Mouse (Mus musculus) activated CD4-positive, CD25-positive, alpha-beta regulatory T cell, adult 4 months (primary cell): Measurements from ENCODE around the gene Retn. TPM values are rescaled to one million over a fixed set of nuclear protein-coding genes. Genes with fewer than 3 reads are reported as not detected.
A peak's percentile ranks its signal among the peaks of the same experiment; 100 is the strongest.

Experiments
- ATAC-seq: one replicate; pipeline ENCODE4 v1.8.0; 2017
- polyA plus RNA-seq, 2 experiments: library from polyadenylated mRNA; unstranded; fragments of 100-300 nt; shearing (Covaris generic); gene quantifications; one replicate each; pipeline ENCODE4 v1.2.1; 2017

Gene Retn
- polyA plus RNA-seq, 2 experiments from 2014 or later = not detected

DNA sequence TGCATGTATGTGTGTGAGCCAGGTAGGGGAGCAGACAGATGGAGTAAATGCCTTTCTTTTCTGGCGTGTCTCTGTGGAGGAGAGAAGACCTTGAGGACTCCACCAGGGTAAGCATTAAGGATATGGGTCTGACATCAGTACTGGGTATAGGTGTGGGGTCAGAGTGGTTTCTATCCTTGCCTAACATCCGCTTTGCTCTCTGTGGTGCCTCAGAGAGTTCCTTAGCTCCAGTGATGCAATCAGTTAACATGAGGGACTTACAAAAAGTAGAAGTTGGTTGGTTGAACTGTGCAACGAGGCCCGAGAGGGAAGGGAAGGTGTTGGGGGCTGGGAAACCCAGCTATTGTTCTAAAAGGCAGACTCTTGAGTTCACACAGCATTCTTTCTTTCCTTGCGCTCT is 8.8 kb downstream of the Retn start:
- no peak for ATAC-seq

DNA sequence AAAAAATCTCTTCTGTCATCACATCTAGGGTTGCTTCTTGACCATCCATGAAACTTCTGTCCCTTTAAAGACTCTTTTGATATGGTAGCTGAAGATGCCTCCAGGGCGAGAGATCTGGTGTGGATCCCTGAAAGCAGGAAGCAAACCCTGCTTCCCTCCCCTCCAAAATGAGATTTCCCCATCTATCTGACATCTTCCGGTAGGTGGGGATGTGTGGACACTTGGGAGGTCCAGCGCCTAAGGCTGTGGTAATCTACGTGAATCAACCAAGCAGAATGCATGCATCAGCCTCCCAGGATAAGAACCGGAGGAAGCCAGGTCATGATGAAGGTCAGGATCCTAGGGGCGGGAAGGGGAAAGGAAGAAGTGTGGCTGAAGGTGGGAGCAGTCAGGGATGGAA is 9.9 kb downstream of the Retn start, which contains the start of gene Mcemp1:
Mcemp1 (plus strand) TSS at position 248 of the 400 bp plus-strand sequence.
- ATAC-seq = no peak

DNA sequence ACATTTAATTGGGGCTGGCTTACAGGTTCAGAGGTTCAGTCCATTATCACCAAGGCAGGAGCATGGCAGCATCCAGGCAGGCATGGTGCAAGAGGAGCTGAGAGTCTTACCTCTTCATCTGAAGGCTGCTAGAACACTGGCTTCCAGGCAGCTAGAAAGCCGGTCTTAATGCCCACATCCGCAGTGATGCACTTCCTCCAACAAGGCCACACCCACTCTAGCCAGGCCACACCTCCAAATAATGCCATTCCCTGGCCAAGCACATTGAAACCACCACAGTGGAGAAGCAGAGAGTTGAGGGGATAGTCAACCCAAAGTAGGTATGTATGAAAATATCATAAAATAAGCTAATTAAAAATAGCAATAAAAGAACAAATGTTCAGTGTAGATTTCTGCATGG is 14.8 kb downstream of the Retn start:
- ATAC-seq = peak; percentile 31

DNA sequence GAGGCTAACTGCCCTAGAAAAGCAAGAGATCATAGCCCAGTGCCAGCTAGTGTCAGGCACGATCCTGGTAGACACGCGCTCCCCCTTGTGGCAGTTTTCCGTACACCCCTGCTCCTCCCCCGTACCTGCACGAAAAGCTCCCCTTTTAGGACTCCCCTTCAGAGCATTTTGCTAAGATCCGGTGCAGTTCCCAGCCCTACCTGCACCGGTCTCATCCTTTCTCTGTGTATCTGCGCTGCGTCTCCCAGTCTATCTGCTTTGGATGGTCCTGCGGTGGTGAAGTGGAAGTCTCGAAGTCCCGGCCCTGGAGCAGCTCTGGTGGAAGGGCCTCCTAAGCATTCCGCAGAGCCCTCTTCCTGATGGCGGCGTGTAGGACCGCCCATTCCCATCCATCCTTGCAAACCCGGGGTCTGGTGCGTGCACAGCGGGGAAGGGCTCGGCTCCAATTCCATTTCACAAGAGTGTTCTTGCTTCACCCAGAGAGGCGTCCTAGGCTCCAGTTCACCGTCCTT is 16.5 kb downstream of the Retn start, which contains the start of gene Fcor:
Fcor (minus strand) TSS at position 383 of the 512 bp plus-strand sequence.
- ATAC-seq = peak; percentile 61

DNA sequence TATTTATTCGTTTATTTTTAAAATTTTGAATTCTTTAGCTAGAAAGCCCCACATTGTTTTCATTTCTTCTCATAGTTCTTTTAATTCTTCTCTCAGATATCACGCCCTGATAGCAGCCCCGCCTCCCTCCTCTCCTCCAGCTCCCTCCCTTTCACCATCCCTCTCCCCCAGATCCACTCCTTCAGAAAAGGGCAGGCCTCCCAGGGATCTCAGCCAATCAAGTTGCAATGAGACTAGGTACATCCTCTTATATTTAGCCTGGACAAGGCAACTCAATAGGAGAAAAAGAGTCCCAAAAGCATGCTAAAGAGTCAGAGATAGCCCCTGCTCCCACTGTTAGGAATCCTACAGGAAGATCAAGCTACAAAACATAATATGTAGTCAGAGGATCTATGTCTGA is 19.1 kb downstream of the Retn start:
- no peak for ATAC-seq

DNA sequence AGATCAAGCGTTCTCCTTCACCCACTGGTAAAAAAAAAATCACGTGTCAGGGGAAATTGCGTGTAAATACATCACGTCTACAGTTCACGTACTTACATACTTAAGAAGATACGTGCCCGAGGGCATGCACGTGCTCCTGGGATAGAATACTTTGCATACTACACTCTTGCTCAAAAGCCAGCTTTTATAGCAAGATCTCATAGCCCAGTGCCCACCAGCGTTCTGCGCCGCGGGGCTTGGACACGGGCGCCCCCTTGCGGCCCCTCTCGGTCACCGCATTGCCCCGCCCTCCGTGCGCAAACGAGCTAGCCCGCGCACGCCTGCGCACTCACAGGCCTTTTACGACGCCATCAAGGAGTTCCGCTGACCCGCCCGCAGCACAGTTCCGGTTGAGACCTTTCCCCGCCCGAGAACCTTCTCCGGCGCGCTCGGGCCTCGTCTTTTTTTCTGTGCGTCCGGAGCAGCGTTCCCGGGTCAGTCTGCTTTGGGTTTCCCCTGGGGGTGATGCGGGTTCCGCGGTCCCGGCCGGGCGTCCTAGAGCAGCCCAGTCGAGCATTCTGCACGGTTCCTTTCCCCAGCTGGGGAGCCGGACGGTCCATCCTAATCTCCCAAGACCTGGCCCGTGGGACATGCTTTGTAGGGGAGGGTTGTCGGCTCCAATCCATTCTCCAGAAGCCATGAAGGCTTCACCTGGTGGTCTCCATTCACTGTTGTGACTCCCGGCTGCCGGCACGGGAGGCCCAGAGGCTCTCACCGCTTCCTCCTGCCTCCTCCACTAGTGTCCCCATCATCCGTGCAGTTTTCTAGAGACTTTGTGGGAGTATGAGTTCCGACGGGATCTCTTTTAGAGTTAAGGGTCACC is 20.8 kb downstream of the Retn start, which contains the start of gene Trappc5:
Trappc5 (plus strand) TSS at position 169 of the 862 bp plus-strand sequence.
- peak; percentile 84 for ATAC-seq

DNA sequence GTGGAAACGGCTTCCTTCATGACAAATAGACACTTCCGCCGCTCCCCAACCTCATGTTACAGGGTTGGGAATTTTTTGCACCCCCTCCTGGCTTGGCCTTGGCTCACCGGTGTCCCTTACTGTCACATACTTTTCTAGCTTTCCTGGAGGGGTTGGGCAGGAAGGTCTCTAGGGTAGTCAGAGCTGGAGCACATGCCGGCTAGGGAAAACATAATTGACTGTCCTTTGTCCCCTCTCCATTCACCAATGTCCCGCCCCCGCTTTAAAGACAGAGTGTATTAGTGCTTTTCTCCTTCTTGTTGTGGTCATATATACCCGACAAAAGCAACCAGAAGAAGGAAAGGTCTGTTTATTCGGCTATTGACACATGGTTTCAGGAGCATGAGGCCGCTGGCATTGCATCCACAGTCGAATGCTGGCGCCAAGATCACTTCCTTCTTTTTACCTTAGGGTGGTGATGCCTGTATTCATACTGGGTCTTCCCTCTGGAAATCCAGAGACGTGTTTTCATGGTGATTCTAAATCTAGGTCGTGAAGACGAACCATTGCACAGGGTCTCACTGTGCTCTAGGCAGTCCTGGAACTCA is 21.5 kb downstream of the Retn start:
- ATAC-seq = no peak

DNA sequence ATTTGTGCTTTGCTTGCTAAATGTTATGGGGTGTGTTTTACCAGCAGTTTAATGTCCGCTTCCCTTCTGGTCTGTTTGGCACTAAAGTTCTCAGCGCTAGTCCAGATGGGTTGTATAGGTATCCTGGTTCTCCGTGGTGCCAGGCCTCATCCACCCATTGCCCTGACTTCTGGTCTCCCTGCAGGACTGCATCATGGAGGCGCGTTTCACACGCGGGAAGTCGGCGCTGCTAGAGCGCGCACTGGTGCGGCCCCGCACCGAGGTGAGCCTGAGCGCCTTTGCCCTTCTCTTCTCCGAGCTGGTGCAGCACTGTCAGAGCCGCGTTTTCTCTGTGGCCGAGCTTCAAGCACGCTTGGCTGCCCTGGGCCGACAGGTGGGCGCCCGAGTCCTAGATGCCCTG is 23.3 kb downstream of the Retn start:
- no peak for ATAC-seq

DNA sequence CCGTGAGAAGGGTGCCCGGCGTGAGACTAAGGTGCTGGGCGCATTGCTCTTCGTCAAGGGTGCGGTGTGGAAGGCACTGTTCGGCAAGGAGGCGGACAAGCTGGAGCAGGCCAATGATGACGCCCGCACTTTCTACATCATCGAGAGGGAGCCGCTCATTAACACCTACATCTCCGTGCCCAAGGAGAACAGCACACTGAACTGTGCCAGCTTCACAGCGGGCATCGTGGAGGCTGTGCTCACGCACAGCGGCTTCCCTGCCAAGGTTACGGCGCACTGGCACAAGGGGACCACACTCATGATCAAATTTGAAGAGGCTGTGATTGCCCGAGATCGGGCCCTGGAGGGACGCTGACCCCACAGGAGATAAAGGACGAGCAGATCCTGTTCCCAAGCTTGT is 23.7 kb downstream of the Retn start:
- ATAC-seq = no peak

DNA sequence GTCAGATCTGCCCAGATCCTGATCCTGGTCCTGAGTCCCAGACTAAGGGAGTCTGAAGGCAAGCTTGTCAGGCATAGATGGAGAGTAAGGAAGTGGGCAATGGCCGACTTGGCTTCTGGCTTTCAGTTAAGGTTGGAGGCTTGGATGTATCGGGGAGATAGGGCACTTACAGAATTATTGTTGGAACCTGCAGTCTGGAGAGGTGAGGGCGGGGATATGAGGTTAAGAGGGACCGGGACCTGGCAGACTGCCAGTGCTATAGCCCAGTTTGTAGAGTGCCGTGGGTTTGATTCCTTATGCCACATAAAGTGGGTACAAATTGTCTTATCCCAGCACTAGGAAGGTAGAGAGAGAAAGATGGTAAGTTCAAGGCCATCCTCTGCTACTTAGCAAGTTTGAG is 24.1 kb downstream of the Retn start:
- no peak for ATAC-seq

DNA sequence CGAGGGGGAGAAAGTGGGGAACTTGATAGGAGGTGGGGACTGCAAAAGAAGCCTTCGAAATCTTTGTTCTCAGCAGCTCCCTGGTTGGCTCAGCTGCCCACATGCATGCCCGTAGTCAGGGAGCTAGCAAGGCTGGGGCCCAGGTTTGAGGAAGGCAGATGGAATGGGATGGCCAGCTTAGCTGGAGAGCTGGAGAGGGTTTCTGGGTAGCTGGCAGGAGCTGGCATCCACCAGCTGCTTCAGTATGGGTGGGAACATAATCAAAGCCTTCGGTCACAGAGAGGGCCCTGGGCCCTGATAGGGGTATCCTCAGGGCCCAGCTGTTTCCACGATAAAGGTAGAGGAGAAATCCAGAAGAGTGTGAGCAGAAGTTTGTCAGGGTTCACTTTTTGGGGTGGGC is 26.9 kb downstream of the Retn start:
- ATAC-seq = no peak

DNA sequence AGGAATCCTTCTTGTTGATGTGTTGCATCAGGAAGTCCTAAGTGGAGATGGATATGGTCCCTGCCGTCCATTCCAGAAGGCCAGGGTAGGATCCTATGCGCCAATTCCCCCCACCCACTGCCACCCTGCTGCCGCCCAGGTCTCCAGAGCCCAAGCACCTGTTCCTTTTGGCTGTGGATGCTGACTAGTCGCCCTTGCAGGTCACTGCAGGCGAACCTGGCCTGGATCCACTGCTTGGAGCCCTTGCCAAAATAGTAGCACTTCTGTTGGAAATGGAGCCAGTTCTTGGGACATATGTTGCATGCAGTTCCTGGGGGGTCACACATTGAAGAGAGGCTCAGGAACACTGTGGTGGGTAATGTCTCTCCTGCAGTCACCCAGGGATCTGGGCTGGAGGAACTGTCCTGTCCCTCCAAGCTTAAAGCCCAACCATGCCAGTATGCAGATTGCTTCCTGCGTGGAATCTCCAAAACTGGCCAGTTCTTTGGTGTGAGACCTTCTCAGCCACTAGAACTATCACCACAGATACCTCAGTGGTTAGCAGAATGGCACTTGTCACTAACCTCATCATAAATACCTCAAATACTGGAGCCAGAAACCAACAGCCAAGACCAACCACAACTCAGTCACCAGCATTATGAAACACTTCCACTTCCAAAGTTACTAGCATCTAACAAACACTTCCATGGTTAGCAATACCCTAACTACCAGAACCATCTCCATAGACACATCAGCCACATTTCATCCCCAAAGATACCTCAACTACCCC is 28.0 kb downstream of the Retn start:
- ATAC-seq = no peak

DNA sequence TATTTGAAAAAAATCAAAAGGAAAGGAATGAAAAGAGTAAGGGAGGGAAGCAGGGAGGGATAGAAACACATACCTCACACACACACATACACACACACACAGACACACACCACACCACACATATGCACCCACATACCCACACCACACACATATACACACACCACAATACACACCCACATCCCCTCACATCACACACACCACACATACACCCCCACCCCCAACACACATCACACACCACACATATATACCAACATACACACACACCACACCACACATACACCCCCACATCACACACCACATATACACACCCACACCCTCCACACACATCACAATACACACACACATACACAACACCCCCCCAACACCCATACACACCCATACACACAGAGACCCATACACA is 29.0 kb downstream of the Retn start:
- ATAC-seq = no peak

DNA sequence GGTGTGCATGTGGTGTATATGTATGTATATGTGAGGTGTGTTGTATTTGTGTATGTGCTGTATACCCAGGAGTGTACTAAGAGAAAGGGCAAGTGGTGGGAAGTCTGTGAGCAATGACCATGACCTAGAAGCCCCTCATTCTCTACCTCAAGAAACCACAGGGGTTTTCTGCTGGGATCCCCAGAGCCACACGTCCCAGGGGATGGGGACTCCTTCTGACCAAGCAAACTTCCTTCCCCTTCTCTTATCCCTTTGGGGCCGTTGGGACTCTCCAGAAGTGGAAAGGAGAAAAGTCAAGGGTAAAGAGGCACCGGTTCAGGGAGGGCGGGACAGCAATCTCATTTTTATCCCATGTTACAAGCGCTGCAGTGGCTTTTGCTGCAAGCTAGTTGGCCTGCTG is 29.9 kb downstream of the Retn start:
- no peak for ATAC-seq

DNA sequence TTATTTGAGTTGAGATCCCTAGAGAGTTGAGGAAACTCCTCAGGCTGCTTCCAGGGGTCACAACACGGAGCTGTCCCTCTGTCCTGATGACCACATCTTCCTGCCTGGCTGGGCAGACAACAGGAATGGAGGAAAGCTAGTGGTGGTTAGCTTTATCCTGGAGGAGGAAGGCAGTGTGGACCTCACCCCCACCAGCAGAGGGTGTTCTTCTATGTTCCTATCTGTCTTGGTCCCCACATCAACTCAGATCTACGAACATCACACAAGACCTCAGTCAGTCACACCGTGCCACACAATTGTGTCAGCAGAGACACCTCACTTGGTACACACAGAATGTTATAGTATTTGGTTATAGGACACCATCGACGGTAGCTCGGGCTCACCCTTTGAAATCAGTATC is 32.0 kb downstream of the Retn start:
- no peak for ATAC-seq

DNA sequence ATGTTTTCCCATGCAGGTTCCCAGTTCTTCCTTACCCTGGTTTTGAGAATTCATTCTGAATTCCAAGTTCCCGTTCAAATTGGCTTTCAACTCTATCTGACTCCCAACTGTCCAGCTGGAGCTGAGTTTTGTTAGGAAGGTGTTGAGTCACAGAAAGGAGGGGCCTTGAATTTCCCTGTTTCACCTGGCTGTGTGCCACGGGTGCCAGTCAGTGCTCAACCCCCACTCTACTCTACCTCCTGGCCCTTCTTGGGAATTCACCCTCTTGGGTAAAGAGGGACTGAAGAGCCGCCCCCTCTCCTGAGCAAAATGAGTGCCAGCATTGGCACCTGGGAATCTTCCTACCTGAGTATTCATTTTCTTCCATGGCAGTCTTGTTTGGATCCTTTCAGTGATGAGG is 35.2 kb downstream of the Retn start:
- no peak for ATAC-seq

DNA sequence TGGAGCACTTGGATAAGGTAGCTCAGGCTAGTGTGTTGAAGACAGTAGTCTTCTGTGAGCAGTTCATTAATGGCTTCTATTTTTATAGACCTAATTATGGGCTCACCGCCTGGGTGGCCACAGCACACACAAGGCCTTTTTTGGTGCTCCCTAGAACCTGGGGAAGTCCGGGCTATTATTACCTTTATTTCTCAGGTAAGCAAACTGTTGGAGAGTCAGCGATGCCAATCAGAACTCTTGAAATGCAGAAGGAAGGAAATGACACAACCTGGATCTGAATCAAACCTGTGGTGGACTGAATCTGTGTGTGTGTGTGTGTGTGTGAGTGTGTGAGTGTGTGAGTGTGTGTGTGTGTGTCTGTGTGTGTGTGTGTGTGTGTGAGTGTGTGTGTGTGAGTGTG is 38.6 kb downstream of the Retn start, which contains the start of gene Fcer2a:
Fcer2a (minus strand) TSS at position 55 of the 400 bp plus-strand sequence.
- ATAC-seq = no peak

DNA sequence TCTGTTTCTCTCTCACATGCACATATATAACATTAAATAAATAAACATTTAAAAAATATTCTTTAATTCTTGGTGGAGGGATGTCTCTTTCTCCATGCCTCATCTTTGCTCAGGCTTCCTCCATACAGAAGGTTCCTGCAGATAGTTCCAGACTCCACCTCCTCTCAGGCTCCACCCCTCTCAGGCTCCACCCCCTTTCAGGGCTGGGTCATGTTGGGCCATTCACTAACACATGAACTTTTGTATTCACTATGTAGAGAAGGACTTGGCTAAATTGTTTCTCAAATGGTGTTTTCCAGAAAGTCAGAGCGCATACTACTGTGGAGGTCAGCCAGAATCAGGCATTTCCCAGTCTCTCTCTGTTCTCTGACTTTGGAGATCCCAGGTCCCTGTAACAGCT is 45.9 kb downstream of the Retn start:
- ATAC-seq = no peak

DNA sequence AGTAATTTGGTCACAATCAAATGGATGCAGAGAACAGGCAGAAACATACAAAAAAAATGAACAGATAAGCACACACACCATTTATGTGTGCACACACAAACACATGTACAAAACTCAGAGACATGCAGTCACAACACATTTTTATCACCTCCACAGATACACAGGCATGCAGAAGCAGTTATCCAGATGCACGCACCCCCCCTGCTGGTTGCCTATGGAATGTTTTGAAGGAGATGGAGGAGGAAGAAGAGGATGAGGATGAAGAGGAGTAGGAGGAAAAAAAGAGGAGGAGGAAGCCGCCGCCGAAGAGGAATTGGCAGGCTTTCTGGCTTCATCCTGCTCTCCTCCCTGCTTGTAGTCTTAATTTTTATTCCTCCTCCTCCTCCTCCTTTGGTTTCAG is 50.1 kb downstream of the Retn start:
- no peak for ATAC-seq

DNA sequence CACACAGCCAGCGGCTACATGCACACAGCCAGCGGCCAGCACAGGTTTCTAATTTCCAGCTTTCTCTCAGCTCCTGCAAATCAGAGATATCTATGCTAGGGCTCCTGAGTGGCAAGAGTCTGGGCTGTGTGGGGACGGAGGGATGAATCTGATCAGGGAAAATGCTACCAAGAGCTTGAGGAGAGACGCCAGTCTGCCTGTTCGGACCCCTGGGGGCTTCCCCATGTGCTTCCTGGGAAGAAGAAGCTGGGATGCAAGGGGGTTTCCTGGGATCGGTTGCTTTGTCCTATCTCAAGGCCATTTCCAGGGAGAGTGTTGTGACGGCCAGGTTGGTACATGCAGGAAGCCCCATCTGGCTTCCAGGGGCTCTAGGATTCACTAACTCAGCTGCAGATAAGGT is 52.0 kb downstream of the Retn start:
- no peak for ATAC-seq
